In genomic region chr1:42713104-42713932, GRCm38 (mm10) we compare ENCODE assay signal across 8 mouse cellular contexts. TPM values are rescaled to one million over a fixed set of nuclear protein-coding genes. Genes with fewer than 3 reads are reported as not detected.
A peak's percentile ranks its signal among the peaks of the same experiment; 100 is the strongest.
DNase-seq lines count a peak whose midpoint lies in the region; ATAC-seq and TF ChIP-seq lines count a peak whose summit lies in the region.

No protein-coding gene starts in this region.

- no peak for ATAC-seq in heart, embryonic 11.5 days (replicated peaks; ENCODE audit: insufficient number of reproducible peaks, low FRiP score, low TSS enrichment)
- ATAC-seq in midbrain, embryonic 11.5 days (ENCODE audit: low FRiP score): peak; percentile 69

- H3K27me3 ChIP-seq in heart, embryonic 11.5 days (ENCODE audit: control insufficient read depth, insufficient read depth, low read length): peaks cover 60% of the 10 kb centered on the region
- no peaks in the 10 kb centered on the region; the same call in 1 of the 2 replicates for H3K27me3 ChIP-seq in midbrain, embryonic 11.5 days (ENCODE audit: control insufficient read depth, insufficient read depth, low read length)

- no peak overlapping the region for H3K27ac ChIP-seq in heart, embryonic 11.5 days (ENCODE audit: low read depth, low read length)
- H3K27ac ChIP-seq in embryonic fibroblast, embryonic 13.5 days (ENCODE audit: insufficient read depth, low read length): no peak overlapping the region
- peak overlapping the region; percentile 93 for H3K27ac ChIP-seq in midbrain, embryonic 11.5 days (ENCODE audit: low read depth, low read length)

- TF ChIP-seq POLR2A in embryonic fibroblast, embryonic 13.5 days (IDR thresholded peaks at IDR 0.05; ENCODE audit: low read depth, low read length): no peak

- peak overlapping the region; percentile 89 for H3K4me2 ChIP-seq in heart, embryonic 11.5 days
- H3K4me2 ChIP-seq in midbrain, embryonic 11.5 days: peak overlapping the region; percentile 76

- TF ChIP-seq CTCF in embryonic fibroblast, embryonic 13.5 days (IDR thresholded peaks at IDR 0.05; ENCODE audit: borderline replicate concordance, insufficient read depth, low read length): no peak

- peak overlapping the region; percentile 38 for H3K4me3 ChIP-seq in heart, embryonic 11.5 days (ENCODE audit: low read depth, low read length)
- peak overlapping the region; percentile 16 for H3K4me3 ChIP-seq in embryonic fibroblast, embryonic 13.5 days (ENCODE audit: insufficient read depth, low read length)
- peak overlapping the region; percentile 68 for H3K4me3 ChIP-seq in midbrain, embryonic 11.5 days (ENCODE audit: low read depth, low read length)

- WGBS in heart, embryonic 11.5 days (ENCODE audit: insufficient replicate concordance): under 1% methylated on average over 46 of the region's 46 CpGs
- WGBS in midbrain, embryonic 11.5 days: under 1% methylated on average over 46 of the region's 46 CpGs

- H3K9ac ChIP-seq in heart, embryonic 11.5 days (ENCODE audit: low read depth, low read length): 0 out of 2 replicates have a peak overlapping the region, but pooled peaks have one; percentile 2
- H3K9ac ChIP-seq in midbrain, embryonic 11.5 days (ENCODE audit: low read length): peak overlapping the region; percentile 94

- H3K9me3 ChIP-seq in heart, embryonic 11.5 days (replicated peaks; ENCODE audit: control insufficient read depth, low read length): no peaks in the 10 kb centered on the region
- H3K9me3 ChIP-seq in midbrain, embryonic 11.5 days (ENCODE audit: control insufficient read depth, low read length): no peaks in the 10 kb centered on the region

- intact Hi-C loops in heart, postnatal 36 days (cut with DNase I): loop anchor here (5.0 to 10.0 kb wide), 3 partner anchors 1449 to 1829 kb away; no protein-coding TSS in a partner anchor

- H3K4me1 ChIP-seq in heart, embryonic 11.5 days (ENCODE audit: control insufficient read depth, insufficient read depth, low read length): no peaks in the 10 kb centered on the region
- no peaks in the 10 kb centered on the region for H3K4me1 ChIP-seq in embryonic fibroblast, embryonic 13.5 days (ENCODE audit: control insufficient read depth, insufficient read depth, low read length)
- H3K4me1 ChIP-seq in midbrain, embryonic 11.5 days (ENCODE audit: control insufficient read depth, insufficient read depth, low read length): peaks cover 41% of the 10 kb centered on the region

- no peak for DNase-seq in heart, postnatal 36 days
- DNase-seq in ZHBTc4 (ENCODE audit: low read depth, low spot score): peak; percentile 44
- peak; percentile 46 for DNase-seq in kidney, adult 11 months
- DNase-seq in midbrain, embryonic 11.5 days (ENCODE audit: low spot score, missing footprints): peak; percentile 97
- no peak for DNase-seq in thymus, postnatal 14 days
- no peak for DNase-seq in spleen, adult 18-20 months

- H3K36me3 ChIP-seq in heart, embryonic 11.5 days (ENCODE audit: control insufficient read depth, insufficient read depth, low read length): no peaks in the 10 kb centered on the region
- no peaks in the 10 kb centered on the region for H3K36me3 ChIP-seq in midbrain, embryonic 11.5 days (ENCODE audit: control insufficient read depth, insufficient read depth, low read length)

RNA-seq across cellular contexts. Expression of gene Pou3f3, which starts 17.8 kb away (rescaled TPM):
- 0.10 and 0.19 TPM in 2 replicates for polyA plus RNA-seq in heart, embryonic 11.5 days (2014; fragmentation: Nextera tagmentation; extraction: Ambion mirVana)
- not detected for total RNA-seq in heart, postnatal 36 days (2021)
- 1.6 and 7.5 TPM in 2 replicates for polyA plus RNA-seq in embryonic fibroblast, embryonic 13.5 days (2011; ENCODE audit: insufficient read length, low read depth, missing spikeins)
- 26.3 and 27.9 TPM in 2 replicates for polyA plus RNA-seq in midbrain, embryonic 11.5 days (2014; fragmentation: Nextera tagmentation; extraction: Ambion mirVana)

Comparison
In these comparisons a context has a peak if more than half of its experiments do, and no peak if none do; other contexts are left out.
1. H3K4me3 ChIP-seq: peak in every context shown above with its lines; median percentile 68 in midbrain, embryonic 11.5 days; 38 in heart, embryonic 11.5 days; 16 in embryonic fibroblast, embryonic 13.5 days.
2. DNase-seq: peak in ZHBTc4 (single experiment), kidney, adult 11 months (single experiment) and midbrain, embryonic 11.5 days (single experiment); none in heart, postnatal 36 days (0 of 2), thymus, postnatal 14 days (single experiment) and spleen, adult 18-20 months (0 of 2).